Mouse (Mus musculus): ENCODE results near the gene Cacng5.
A peak's percentile ranks its signal among the peaks of the same experiment; 100 is the strongest.

Cacng5 gene

GRCm38 (mm10) chr11:107887342-107887741, 27.5 kb downstream of the Cacng5 start:
- no peak for DNase-seq (ENCODE audit: low spot score in 2 of 2)

GRCm38 (mm10) chr11:107876840-107877239, 38.0 kb downstream of the Cacng5 start:
- no peak for DNase-seq (ENCODE audit: low spot score in 2 of 2)

GRCm38 (mm10) chr11:107875861-107876494, 38.9 kb downstream of the Cacng5 start:
- DNase-seq (ENCODE audit: low spot score in 2 of 2): no peak

GRCm38 (mm10) chr11:107872743-107873142, 42.1 kb downstream of the Cacng5 start:
- no peak for DNase-seq (ENCODE audit: low spot score in 2 of 2)

GRCm38 (mm10) chr11:107867509-107867908, 47.3 kb downstream of the Cacng5 start:
- no peak for DNase-seq (ENCODE audit: low spot score in 2 of 2)

- DNase-seq (ENCODE audit: low spot score in 2 of 2): peak; percentile 28 to 65
Measured at GRCm38 (mm10) chr11:107865128-107865527, 49.7 kb downstream of the Cacng5 start.

- peak; percentile 26 to 44 for DNase-seq (ENCODE audit: low spot score in 2 of 2)
Measured at GRCm38 (mm10) chr11:107864024-107864423, 50.8 kb downstream of the Cacng5 start.

GRCm38 (mm10) chr11:107861738-107862137, 53.1 kb downstream of the Cacng5 start:
- DNase-seq (ENCODE audit: low spot score in 2 of 2): no peak

GRCm38 (mm10) chr11:107859871-107860270, 55.0 kb downstream of the Cacng5 start:
- DNase-seq (ENCODE audit: low spot score in 2 of 2): no peak

- peak in 1 of 2 experiments; percentile 11 for DNase-seq (ENCODE audit: low spot score in 2 of 2)
Measured at GRCm38 (mm10) chr11:107859288-107859687, 55.6 kb downstream of the Cacng5 start.

- peak; percentile 15 to 45 for DNase-seq (ENCODE audit: low spot score in 2 of 2)
Measured at GRCm38 (mm10) chr11:107853088-107853487, 61.8 kb downstream of the Cacng5 start.

GRCm38 (mm10) chr11:107849621-107850020, 65.2 kb downstream of the Cacng5 start:
- no peak for DNase-seq (ENCODE audit: low spot score in 2 of 2)

- no peak for DNase-seq (ENCODE audit: low spot score in 2 of 2)
Measured at GRCm38 (mm10) chr11:107844175-107844574, 70.7 kb downstream of the Cacng5 start.

GRCm38 (mm10) chr11:107833351-107834040, 81.4 kb downstream of the Cacng5 start:
- DNase-seq (ENCODE audit: low spot score in 2 of 2): no peak

All from urinary bladder, adult 18-20 months (tissue).